Mouse (Mus musculus) liver, adult 2 months (tissue): ENCODE measurements at regions not wholly inside any gene's neighbourhood (a gene's known extent, or its start where the extent isn't known, plus 50 kb on each side); places are given as distances from the start of the nearest gene placed in this dataset.

ENCODE experiments used
- CTCF ChIP-seq: fragments of 200-500 bp; IDR thresholded peaks from 2 replicates; pipeline ENCODE4 v1.5.1; 2011; ENCODE audit warnings: low read depth, low read length, control low read depth
- POLR2A ChIP-seq: fragments of 200-500 bp; IDR thresholded peaks from 2 replicates; pipeline ENCODE4 v1.6.1; 2011; ENCODE audit warnings: low read length, control low read depth; ENCODE audit not compliant: insufficient read depth; ENCODE audit errors: extremely low read depth

DNA sequence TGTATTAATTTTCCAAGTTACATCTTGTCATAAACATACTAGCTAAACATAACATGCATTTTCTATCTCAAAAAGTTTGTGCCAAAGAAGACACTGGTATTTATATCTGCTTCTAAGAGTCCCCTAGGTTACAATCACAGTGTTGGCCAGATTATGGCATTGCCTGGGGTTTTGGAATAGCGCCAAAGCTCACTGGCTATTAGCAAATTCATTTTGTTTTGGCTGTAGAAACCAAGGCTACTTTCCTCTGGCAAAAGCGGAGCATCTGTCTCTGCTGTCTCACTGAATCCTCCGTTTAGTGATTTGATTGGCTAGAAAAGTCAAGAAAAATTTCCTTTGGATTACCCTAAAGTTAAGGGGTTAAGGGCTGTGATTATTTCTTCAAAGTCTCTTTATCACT is 275.0 kb upstream of the Dpyd start:
- no peak for TF ChIP-seq POLR2A
- TF ChIP-seq CTCF, result no peak
